Mouse (Mus musculus) MEL (cell line): Measurements from ENCODE around the gene Eipr1. TPM values are rescaled to one million over a fixed set of nuclear protein-coding genes. Genes with fewer than 3 reads are reported as not detected.

Experiments used
- DNase-seq: peaks from one replicate; pipeline ENCODE4 v3.0.0; 2011; ENCODE audit warnings: low read depth, low spot score
- H3K27ac ChIP-seq: 2 replicates; pipeline ENCODE4 v1.5.1; 2012; ENCODE audit warnings: low read depth, mild to moderate bottlenecking, control low read depth, low read length, moderate library complexity; ENCODE audit not compliant: control insufficient read depth
- H3K27me3 ChIP-seq, 2 experiments: fragments of 150-350 bp in 1 of 2; sonication (generic) in 1 of 2; 2 replicates each; pipeline ENCODE4 v1.6.1; 2012; ENCODE audit warnings: low read length in 2 of 2, mild to moderate bottlenecking in 2 of 2, improper control_type of control experiment in 1 of 2, moderate library complexity in 1 of 2; ENCODE audit not compliant: insufficient read depth in 2 of 2, control insufficient read depth in 1 of 2
- H3K36me3 ChIP-seq, 2 experiments: 2 replicates each; pipeline ENCODE4 v1.6.1; 2012 to 2014; ENCODE audit warnings: low read length in 2 of 2, improper control_type of control experiment in 1 of 2, inconsistent platforms in 1 of 2, mild to moderate bottlenecking in 1 of 2; ENCODE audit not compliant: insufficient read depth in 2 of 2, control insufficient read depth in 1 of 2
- H3K4me1 ChIP-seq, 2 experiments: fragments of 150-350 bp in 1 of 2; sonication (generic) in 1 of 2; 2 replicates each; pipeline ENCODE4 v1.6.1; 2012; ENCODE audit warnings: low read length in 2 of 2, improper control_type of control experiment in 1 of 2, mild to moderate bottlenecking in 1 of 2; ENCODE audit not compliant: insufficient read depth in 2 of 2, control insufficient read depth in 1 of 2
- H3K4me3 ChIP-seq, 2 experiments: fragments of 150-350 bp in 1 of 2; sonication (generic) in 1 of 2; 2 replicates each; pipeline ENCODE4 v1.5.1; 2012; ENCODE audit warnings: low read depth in 2 of 2, low read length in 2 of 2, mild to moderate bottlenecking in 2 of 2, moderate library complexity in 2 of 2, control low read depth in 1 of 2, improper control_type of control experiment in 1 of 2; ENCODE audit not compliant: control insufficient read depth in 1 of 2, insufficient read depth in 1 of 2
- H3K79me2 ChIP-seq: 2 replicates; pipeline ENCODE4 v1.6.1; 2012; ENCODE audit warnings: mild to moderate bottlenecking, low read length, moderate library complexity; ENCODE audit not compliant: control insufficient read depth, poor library complexity, insufficient read depth
- H3K9ac ChIP-seq: 2 replicates; pipeline ENCODE4 v1.6.1; 2012; ENCODE audit warnings: low read depth, mild to moderate bottlenecking, control low read depth, low read length, moderate library complexity; ENCODE audit not compliant: control insufficient read depth, poor library complexity, severe bottlenecking
- H3K9me3 ChIP-seq: fragments of 150-350 bp; sonication (generic); replicated peaks from 2 replicates; pipeline ENCODE4 v1.6.1; 2012; ENCODE audit warnings: mild to moderate bottlenecking, low read length, improper control_type of control experiment, moderate library complexity; ENCODE audit not compliant: insufficient read depth
- CTCF ChIP-seq, 3 experiments: IDR thresholded peaks in 2 of 3; conservative IDR thresholded peaks in 1 of 3; 2 replicates each; pipeline ENCODE4 v1.5.1; 2011 to 2012; ENCODE audit warnings: low read length in 3 of 3, low read depth in 2 of 3, mild to moderate bottlenecking in 2 of 3, improper control_type of control experiment in 1 of 3, inconsistent platforms in 1 of 3, mixed read lengths in 1 of 3, moderate library complexity in 1 of 3; ENCODE audit not compliant: control insufficient read depth in 1 of 3, insufficient read depth in 1 of 3, poor library complexity in 1 of 3, severe bottlenecking in 1 of 3
- ELF1 ChIP-seq: IDR thresholded peaks from 2 replicates; pipeline ENCODE4 v1.6.1; 2014; ENCODE audit warnings: low read depth, mild to moderate bottlenecking, inconsistent platforms, low read length, improper control_type of control experiment, moderate library complexity
- ETS1 ChIP-seq: IDR thresholded peaks from 2 replicates; pipeline ENCODE4 v1.6.1; 2012; ENCODE audit warnings: low read depth, mild to moderate bottlenecking, inconsistent platforms, low read length, improper control_type of control experiment, moderate library complexity
- GATA1 ChIP-seq: IDR thresholded peaks from 2 replicates; pipeline ENCODE4 v1.6.1; 2011; ENCODE audit warnings: low read depth, low read length, improper control_type of control experiment
- HCFC1 ChIP-seq: IDR thresholded peaks from 2 replicates; pipeline ENCODE4 v1.6.1; 2012; ENCODE audit warnings: low read depth, mild to moderate bottlenecking, inconsistent platforms, low read length, improper control_type of control experiment, moderate library complexity
- KAT2A ChIP-seq: conservative IDR thresholded peaks from 2 replicates; pipeline ENCODE4 v1.6.1; 2012; ENCODE audit warnings: low read depth, low read length, improper control_type of control experiment, inconsistent platforms
- MAZ ChIP-seq: IDR thresholded peaks from 2 replicates; pipeline ENCODE4 v1.6.1; 2012; ENCODE audit warnings: low read depth, mild to moderate bottlenecking, inconsistent platforms, low read length, improper control_type of control experiment
- MXI1 ChIP-seq: IDR thresholded peaks from 2 replicates; pipeline ENCODE4 v1.6.1; 2011; ENCODE audit warnings: mild to moderate bottlenecking, low read depth, low read length, improper control_type of control experiment
- MYB ChIP-seq: IDR thresholded peaks from 2 replicates; pipeline ENCODE4 v1.6.1; 2011; ENCODE audit warnings: mild to moderate bottlenecking, low read depth, low read length, improper control_type of control experiment
- NELFE ChIP-seq: IDR thresholded peaks from 2 replicates; pipeline ENCODE4 v1.6.1; 2011; ENCODE audit warnings: low read depth, low read length, improper control_type of control experiment
- NRF1 ChIP-seq: IDR thresholded peaks from 2 replicates; pipeline ENCODE4 v1.6.1; 2014; ENCODE audit warnings: low read depth, mild to moderate bottlenecking, inconsistent platforms, low read length, improper control_type of control experiment, moderate library complexity; ENCODE audit not compliant: poor library complexity, insufficient read depth, severe bottlenecking
- POLR2A ChIP-seq, 2 experiments: IDR thresholded peaks; 2 replicates each; pipeline ENCODE4 v1.6.1; 2011 to 2012; ENCODE audit warnings: low read length in 2 of 2, mild to moderate bottlenecking in 2 of 2, control low read depth in 1 of 2, improper control_type of control experiment in 1 of 2, low read depth in 1 of 2, moderate library complexity in 1 of 2; ENCODE audit not compliant: control insufficient read depth in 1 of 2, insufficient read depth in 1 of 2, poor library complexity in 1 of 2
- POLR2AphosphoS2 ChIP-seq: IDR thresholded peaks from 2 replicates; pipeline ENCODE4 v1.6.1; 2011; ENCODE audit warnings: low read length, improper control_type of control experiment
- POLR2AphosphoS5 ChIP-seq: IDR thresholded peaks from 2 replicates; pipeline ENCODE4 v1.6.1; 2012; ENCODE audit warnings: low read depth, borderline replicate concordance, mild to moderate bottlenecking, inconsistent platforms, low read length, moderate library complexity, mixed read lengths
- RAD21 ChIP-seq: IDR thresholded peaks from 2 replicates; pipeline ENCODE4 v1.6.1; 2011; ENCODE audit warnings: mild to moderate bottlenecking, low read depth, low read length, improper control_type of control experiment
- RCOR1 ChIP-seq: IDR thresholded peaks from 2 replicates; pipeline ENCODE4 v1.6.1; 2012; ENCODE audit warnings: low read depth, mild to moderate bottlenecking, inconsistent platforms, low read length, improper control_type of control experiment
- SIN3A ChIP-seq: IDR thresholded peaks from 2 replicates; pipeline ENCODE4 v1.6.1; 2012; ENCODE audit warnings: low read length, improper control_type of control experiment, inconsistent platforms
- TCF12 ChIP-seq: IDR thresholded peaks from 2 replicates; pipeline ENCODE4 v1.6.1; 2014; ENCODE audit warnings: low read depth, mild to moderate bottlenecking, inconsistent platforms, low read length, improper control_type of control experiment, moderate library complexity
- USF1 ChIP-seq: IDR thresholded peaks from 2 replicates; pipeline ENCODE4 v1.6.1; 2014; ENCODE audit warnings: low read depth, mild to moderate bottlenecking, inconsistent platforms, low read length, improper control_type of control experiment, moderate library complexity
- ZMIZ1 ChIP-seq: IDR thresholded peaks from 2 replicates; pipeline ENCODE4 v1.6.1; 2012; ENCODE audit warnings: low read depth, mild to moderate bottlenecking, inconsistent platforms, low read length, improper control_type of control experiment, moderate library complexity
- polyA plus RNA-seq, 2 experiments: library from polyadenylated mRNA; stranded (reverse) in 1 of 2; unstranded in 1 of 2; fragments of >175 nt in 1 of 2; fragments of >200 nt in 1 of 2; gene quantifications; 2 replicates each; pipeline versions ENCODE4 v1.2.1 to v1.2.4; 2012; ENCODE audit warnings: low replicate concordance in 2 of 2, low read depth in 1 of 2; ENCODE audit not compliant: insufficient read length in 2 of 2, insufficient read depth in 1 of 2, missing spikeins in 1 of 2
- total RNA-seq: library from RNA; depleted of rRNA; stranded (reverse); fragments of 300-350 nt; gene quantifications from 2 replicates; pipeline ENCODE4 v1.2.3, GENCODE M21; 2012; rRNA removed

Eipr1 gene
- 40.7 and 45.8 TPM in 2 replicates for total RNA-seq
- 10 to 100 TPM in 1 of 2 experiments, not detected in 1; 51.5 TPM for polyA plus RNA-seq

- H3K4me3 ChIP-seq: peak within 1 kb of the TSS; percentile 92 to 95
- H3K9ac ChIP-seq: peak within 1 kb of the TSS; percentile 81
- DNase-seq: peak; percentile 98
- no peaks in the 10 kb centered on the region for H3K27me3 ChIP-seq
- peak within 1 kb of the TSS; percentile 84 for H3K27ac ChIP-seq
- peaks cover 6 to 10% of the 10 kb centered on the region in 2 experiments; a peak in 3 of 4 replicates for H3K4me1 ChIP-seq
- H3K9me3 ChIP-seq: no peaks in the 10 kb centered on the region
- peaks cover 0 to 9% of the 10 kb centered on the region in 2 experiments; a peak in 2 of 4 replicates for H3K36me3 ChIP-seq
- no peak for TF ChIP-seq ETS1
- peak; percentile 58; the same call in 1 of the 2 replicates for TF ChIP-seq ZMIZ1
- no peak for TF ChIP-seq RAD21
- peak; percentile 89 for TF ChIP-seq ELF1
- peak; percentile 48 to 63; a peak in 3 of 4 replicates for TF ChIP-seq POLR2A (IDR thresholded peaks at IDR 0.05; ENCODE audit: control insufficient read depth in 1 of 2, insufficient read depth in 1 of 2, low read depth in 1 of 2, low read length in 2 of 2, poor library complexity in 1 of 2)
- TF ChIP-seq USF1: no peak
- TF ChIP-seq TCF12: no peak
- TF ChIP-seq MAZ: 0 out of 2 replicates have a peak, but pooled peaks have one; percentile 23
- peak; percentile 97 for TF ChIP-seq SIN3A
- TF ChIP-seq RCOR1: no peak
- peak; percentile 34; the same call in 1 of the 2 replicates for TF ChIP-seq GATA1
- peak; percentile 83 for TF ChIP-seq HCFC1
- TF ChIP-seq MXI1: peak; percentile 54; the same call in 1 of the 2 replicates
- TF ChIP-seq POLR2AphosphoS2: no peak; the same call in 1 of the 2 replicates
- TF ChIP-seq CTCF (IDR thresholded peaks at IDR 0.05 in 2 of 3, conservative IDR thresholded peaks at IDR 0.05 in 1 of 3; ENCODE audit: control insufficient read depth in 1 of 3, insufficient read depth in 1 of 3, low read depth in 2 of 3, low read length in 3 of 3, poor library complexity in 1 of 3, severe bottlenecking in 1 of 3): peak in 1 of 3 experiments; percentile 12; a peak in 1 of 6 replicates
- no peak for TF ChIP-seq POLR2AphosphoS5
- no peak for TF ChIP-seq KAT2A
- no peak for TF ChIP-seq MYB
- peak; percentile 61 for TF ChIP-seq NELFE
- peak; percentile 64 for TF ChIP-seq NRF1
- TF ChIP-seq, all 39 proteins: peak for 11
- peaks cover 44% of the 10 kb centered on the region for H3K79me2 ChIP-seq
Measured at GRCm38 (mm10) chr12:28751508-28752263, at the start of gene Eipr1. TSS of gene Eipr1 (plus strand) at chr12:28751803.
